In genomic region chr6:125773256-125773655, GRCm38 (mm10) we compare ENCODE assay signal across 21 mouse cellular contexts.
DNase-seq lines count a peak whose midpoint lies in the region; ATAC-seq lines count a peak whose summit lies in the region.
"Had no signal": no experiment of that assay in that cellular context is flagged by ENCODE, and none has a peak within 500 bp of the region (broad histone marks: within the 10 kb centered on the region; RNA-seq: fewer than 3 reads in every experiment).

No protein-coding gene starts in this region.

- peak; percentile 51 for DNase-seq in heart, adult 11 months
- no peak for DNase-seq in heart, postnatal 4 days
- peak; percentile 2 for DNase-seq in kidney, postnatal 14 days
- DNase-seq in kidney, adult 18-20 months = no peak
- DNase-seq in NIH3T3 (ENCODE audit: low read depth) = peak; percentile 21
- DNase-seq in embryo, embryonic 9.5 days (ENCODE audit: extremely low spot score) = peak; percentile 41
- no peak for DNase-seq in adrenal gland, postnatal 14 days
- DNase-seq: adrenal gland, adult 2 months; adrenal gland, postnatal 36 days; cerebellum, adult 11 months; cerebellum, adult 9-10 months; cerebellum, postnatal 25 days; forebrain, postnatal 0 days; gastrocnemius, postnatal 36 days; heart, adult 18-20 months; heart, postnatal 14 days had no signal

- no peak for ATAC-seq in cerebellum, adult (ENCODE audit: insufficient number of reproducible peaks, low FRiP score, low TSS enrichment)
- ATAC-seq: forebrain, embryonic 13.5 days; forebrain, postnatal 0 days; hindbrain, embryonic 16.5 days; inflammation-experienced regulatory T-cells, adult 6 months; intestine, postnatal 0 days had no signal

Comparison
In these comparisons a context has a peak if more than half of its experiments do, and no peak if none do; other contexts are left out.
1. DNase-seq: peak in heart, adult 11 months (single experiment), kidney, postnatal 14 days (single experiment), NIH3T3 (single experiment) and embryo, embryonic 9.5 days (single experiment); none in heart, postnatal 4 days (single experiment), kidney, adult 18-20 months (single experiment) and adrenal gland, postnatal 14 days (single experiment).